Mouse (Mus musculus): ENCODE measurements around the gene Gje1.

DNA sequence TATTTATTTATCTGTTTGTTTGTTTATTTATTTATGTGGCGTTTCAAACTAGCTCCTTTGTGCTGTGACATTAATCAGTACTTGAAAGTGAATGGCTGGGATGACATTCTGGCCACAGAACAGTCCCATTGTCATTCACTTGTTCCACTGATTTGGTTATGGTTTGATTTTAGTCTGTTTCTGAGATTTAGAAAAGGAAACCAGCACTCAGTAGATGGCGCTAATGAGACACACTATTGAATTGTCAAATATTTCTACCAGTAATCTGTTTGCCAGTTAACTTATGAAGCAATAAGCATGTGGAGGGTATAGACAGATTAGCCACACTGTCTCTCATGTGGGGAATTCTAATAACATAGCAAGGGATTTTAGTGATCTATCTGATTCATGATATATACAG is 16.3 kb upstream of the Gje1 start:
- TF ChIP-seq CTCF (IDR thresholded peaks at IDR 0.05; ENCODE audit: low read depth, low read length) (no peak), POLR2A (IDR thresholded peaks at IDR 0.05; ENCODE audit: borderline replicate concordance, low read depth, low read length) (no peak)

All from bone marrow macrophage, adult 2 months (primary cell).